Mouse (Mus musculus): ENCODE data around the gene Ssb.

DNA sequence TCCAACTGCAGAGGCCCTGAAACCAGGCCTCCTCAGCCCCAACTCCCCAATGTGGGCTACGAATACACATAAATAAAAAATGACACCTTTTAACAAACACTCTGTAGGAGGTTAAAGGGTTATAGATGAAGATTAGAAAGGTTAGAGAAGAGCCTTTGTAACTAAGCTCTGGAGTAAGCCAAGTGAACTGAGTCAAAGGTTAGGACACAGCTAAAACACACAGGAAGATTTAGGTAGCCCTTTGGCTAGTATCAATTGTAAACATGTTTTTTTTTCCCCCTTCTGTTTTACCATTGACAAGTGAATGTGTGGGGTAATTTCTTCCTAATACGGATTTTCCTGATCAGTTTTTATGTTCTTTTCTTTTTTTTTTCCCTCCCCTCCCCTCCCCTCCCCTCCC lies 51.4 kb downstream of the Ssb start:
- no peak for TF ChIP-seq TAL1 (conservative IDR thresholded peaks at IDR 0.05; ENCODE audit: low read depth, low read length)
- TF ChIP-seq GATA1 (IDR thresholded peaks at IDR 0.05; ENCODE audit: borderline replicate concordance, low read length), result no peak
- no peak for TF ChIP-seq CTCF (IDR thresholded peaks at IDR 0.05; ENCODE audit: low read depth, low read length)
- no peak for TF ChIP-seq POLR2AphosphoS5 (IDR thresholded peaks at IDR 0.05; ENCODE audit: insufficient replicate concordance, low read depth, low read length)
